Mouse (Mus musculus) brown adipose tissue, adult 24 weeks (tissue): ENCODE results near the gene Impg1. TPM values are rescaled to one million over a fixed set of nuclear protein-coding genes. Genes with fewer than 3 reads are reported as not detected.

Experiments
- H3K27ac ChIP-seq: fragments of 200-500 bp; replicated peaks from 2 replicates; pipeline ENCODE4 v1.5.1; 2012; ENCODE audit warnings: low read depth, mild to moderate bottlenecking, low read length
- H3K4me1 ChIP-seq: fragments of 200-500 bp; 2 replicates; pipeline ENCODE4 v1.6.1; 2012; ENCODE audit warnings: low read length, mixed read lengths; ENCODE audit not compliant: control insufficient read depth, insufficient read depth, insufficient read length
- H3K4me3 ChIP-seq: fragments of 200-500 bp; 2 replicates; pipeline ENCODE4 v1.5.1; 2012; ENCODE audit warnings: low read depth, mild to moderate bottlenecking, low read length, moderate library complexity; ENCODE audit not compliant: insufficient read depth
- polyA plus RNA-seq: library from polyadenylated mRNA; stranded (reverse); fragments of >200 nt; gene quantifications from 2 replicates; pipeline ENCODE4 v1.2.4, GENCODE M21; 2012; ENCODE audit not compliant: missing spikeins, insufficient read depth, insufficient read length

The Impg1 gene
- not detected in 2 replicates for polyA plus RNA-seq

DNA sequence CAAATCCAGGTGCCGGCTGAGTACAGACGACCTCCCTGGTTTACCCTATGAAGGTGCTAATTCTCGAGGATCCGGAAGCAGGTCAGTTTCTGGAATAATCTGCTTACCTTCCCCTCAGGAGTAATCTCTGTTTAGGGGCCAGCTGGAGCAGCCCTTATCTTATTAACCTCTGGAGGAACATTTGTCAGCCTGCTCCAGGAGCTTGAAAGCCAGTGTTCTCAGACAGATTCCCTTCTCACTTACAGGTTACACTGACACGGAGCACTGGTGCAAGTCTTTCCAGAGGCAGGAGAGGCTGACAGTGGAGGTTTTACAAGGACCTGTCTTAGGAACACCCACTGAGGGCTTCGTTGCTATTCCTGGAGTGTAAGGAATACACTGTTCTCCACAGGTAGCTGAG lies at the start of gene Impg1:
Gene Impg1 (minus strand): TSS at position 101 of the 400 bp plus-strand sequence.
- Histone ChIP-seq H3K27ac (no peak within 1 kb of the TSS), H3K4me3 (no peak within 1 kb of the TSS), H3K4me1 (no peaks in the 10 kb centered on the region)

DNA sequence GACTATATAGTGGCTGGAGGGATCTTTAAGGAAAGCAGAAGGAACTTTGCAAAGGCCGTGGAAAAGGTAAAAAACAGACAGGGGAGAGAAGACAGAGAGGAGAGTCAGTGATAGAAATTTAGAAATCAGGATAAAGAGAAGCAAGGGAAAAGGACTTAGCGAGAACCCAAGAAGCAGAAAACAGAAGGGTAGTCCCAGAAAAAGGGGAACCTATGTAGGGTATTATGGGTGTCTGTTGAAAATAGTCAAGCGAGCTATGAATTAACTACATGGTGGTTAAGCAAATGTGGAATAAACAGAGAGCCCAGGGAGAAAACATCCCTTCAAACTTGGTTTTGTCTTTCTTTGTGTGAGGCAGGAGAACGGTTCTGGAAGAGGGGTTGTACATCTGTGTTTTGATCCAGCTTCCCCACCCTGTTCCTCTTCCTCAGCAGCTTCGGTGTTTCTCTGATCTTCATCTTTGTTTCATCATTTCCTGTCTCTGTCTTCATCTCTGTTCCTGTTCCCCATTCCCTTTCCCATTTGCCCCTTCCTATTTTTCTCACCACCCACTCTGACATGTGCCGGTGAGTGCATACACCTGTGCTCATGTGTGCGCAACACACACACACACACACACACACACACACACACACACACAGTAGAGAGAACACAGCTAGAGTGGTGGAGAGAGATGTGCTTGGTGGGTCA lies 44.3 kb upstream of the Impg1 start:
- H3K4me3 ChIP-seq = no peak overlapping the region
- no peaks in the 10 kb centered on the region for H3K4me1 ChIP-seq

DNA sequence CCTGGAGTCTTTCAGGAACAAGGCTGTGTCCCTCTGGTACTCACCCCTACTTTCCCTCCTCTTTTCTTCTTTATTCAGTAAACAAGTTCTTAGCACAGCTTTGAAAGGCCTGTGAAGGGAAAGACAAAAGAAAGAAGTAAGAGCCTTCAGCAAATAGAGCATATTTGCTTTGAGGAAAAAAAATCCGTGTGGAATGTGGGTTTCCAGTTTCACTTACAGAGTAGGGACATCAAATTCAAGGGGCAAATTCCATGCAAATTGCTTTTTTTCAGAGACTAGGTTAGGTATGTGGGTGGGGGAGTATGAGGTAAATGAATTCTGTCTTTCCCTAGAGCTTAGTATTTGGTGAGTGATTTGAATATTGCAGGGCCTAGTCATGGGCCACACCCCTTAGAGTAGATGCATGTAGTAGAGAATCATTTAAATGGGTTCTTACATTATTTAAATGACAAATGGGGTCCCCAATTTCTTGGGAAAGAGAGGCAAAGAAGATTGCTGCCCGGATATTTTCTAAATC lies 39.3 kb upstream of the Impg1 start:
- H3K4me1 ChIP-seq = no peaks in the 10 kb centered on the region
- H3K27ac ChIP-seq = no peak overlapping the region

More for the DNA sequence above, 44.3 kb upstream of the Impg1 start:
- no peak overlapping the region for H3K27ac ChIP-seq

DNA sequence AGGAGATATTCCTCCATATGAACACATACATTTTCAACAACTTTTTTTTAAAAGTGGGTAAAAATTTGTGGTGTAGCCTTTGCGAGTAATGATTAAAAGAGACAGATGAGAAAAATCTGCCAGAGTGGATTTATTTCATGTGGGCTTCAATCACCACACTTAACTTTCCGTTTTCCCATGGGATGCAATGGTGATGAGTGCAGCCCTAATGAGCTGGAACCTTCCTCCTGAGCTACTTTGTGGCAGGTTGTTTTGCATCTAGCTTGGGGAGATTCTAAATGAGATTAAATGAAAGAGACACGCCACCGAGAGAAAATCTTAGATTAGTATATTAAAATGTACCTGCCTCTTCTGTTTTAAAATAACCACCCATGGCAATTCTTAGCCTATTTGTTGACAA lies 26.3 kb upstream of the Impg1 start:
- Histone ChIP-seq H3K4me3 (no peak overlapping the region), H3K4me1 (no peaks in the 10 kb centered on the region), H3K27ac (no peak overlapping the region)

More for the DNA sequence above, 39.3 kb upstream of the Impg1 start:
- no peak overlapping the region for H3K4me3 ChIP-seq

DNA sequence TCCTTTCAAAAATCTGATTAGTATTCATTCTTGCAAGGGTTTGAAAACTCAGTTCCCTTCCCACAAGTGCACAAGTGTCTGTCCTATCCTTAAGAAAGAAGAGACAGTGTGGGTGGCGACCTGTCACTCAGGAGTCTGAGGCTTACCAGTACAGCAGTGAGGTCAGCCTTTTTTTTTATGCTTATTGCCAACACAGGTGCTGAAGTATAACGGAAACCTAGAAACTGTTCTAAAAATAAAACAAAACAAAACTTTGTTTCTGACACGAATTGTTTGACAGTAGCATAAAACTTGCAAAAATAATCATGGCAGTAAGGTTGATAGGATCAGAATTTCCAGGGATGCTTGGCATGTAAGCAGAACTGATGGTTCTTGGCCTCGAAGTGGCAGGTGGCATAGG lies 4.9 kb downstream of the Impg1 start:
- Histone ChIP-seq H3K4me3 (no peak overlapping the region), H3K27ac (no peak overlapping the region), H3K4me1 (no peaks in the 10 kb centered on the region)

DNA sequence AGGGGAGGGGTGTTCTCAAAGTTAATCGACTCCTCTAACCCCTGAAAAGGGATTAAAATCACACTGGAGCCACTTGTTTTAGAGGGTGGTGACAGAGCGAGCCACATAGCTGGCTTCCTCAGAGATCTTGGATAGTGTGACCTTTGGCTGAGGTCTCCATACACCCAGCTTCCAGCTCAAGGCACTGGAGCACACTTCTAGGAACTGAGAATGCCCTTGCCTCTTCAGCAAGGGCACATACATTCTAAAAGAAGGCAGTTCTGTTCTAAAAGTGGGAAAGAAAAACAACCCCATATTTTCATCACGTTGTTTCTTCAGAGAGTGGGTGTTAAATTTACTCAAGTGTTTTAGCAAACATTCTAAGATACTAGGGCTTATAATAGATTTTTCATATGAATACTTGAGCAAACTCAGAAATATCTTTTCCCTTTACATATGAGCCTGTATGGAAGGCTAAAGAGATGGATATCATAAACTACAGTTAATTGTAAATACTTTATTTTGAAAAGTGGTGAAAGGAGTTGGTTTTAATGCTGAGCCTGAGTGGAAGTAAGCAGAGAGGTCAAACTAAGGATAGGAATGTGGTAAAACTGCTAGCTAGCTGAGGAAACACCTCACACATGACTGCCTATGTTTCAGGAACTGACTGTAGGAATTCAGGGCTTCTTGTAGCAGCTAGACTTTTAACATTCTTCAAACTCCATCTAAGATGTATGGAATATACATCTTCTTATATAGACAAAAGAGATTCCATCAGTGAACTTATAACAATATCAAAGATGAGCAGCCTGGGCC lies 14.6 kb downstream of the Impg1 start:
- Histone ChIP-seq H3K4me1 (no peaks in the 10 kb centered on the region), H3K27ac (no peak overlapping the region), H3K4me3 (no peak overlapping the region)

DNA sequence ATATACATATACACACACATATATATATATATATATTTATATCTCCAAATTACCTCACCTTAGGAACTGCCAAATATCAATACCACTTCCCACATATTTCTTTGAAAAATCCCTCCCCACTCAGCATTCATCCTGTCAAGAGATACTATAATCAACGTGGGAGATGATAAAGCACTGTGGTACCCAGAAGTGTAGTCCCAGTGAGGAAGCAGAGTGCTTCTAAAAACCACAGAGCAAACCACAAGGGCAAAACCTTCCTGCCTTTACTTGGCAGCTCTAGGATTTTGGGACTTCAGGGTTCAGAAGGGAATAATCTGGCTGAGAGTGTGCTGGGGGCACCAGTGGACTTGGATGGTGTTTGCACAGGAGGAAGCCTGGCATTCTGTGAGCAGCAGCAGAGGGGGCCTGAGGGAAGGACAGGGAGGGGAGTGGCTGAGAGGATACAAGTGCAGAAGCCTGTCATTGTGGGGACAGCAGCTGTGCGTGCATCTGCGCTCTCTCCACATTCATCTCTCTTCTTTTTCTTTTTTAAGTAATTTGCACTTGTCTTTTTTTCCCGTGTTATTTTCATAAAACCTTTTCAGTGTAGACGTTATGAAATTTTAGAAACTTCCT lies 24.1 kb downstream of the Impg1 start:
- H3K4me1 ChIP-seq = no peaks in the 10 kb centered on the region
- H3K27ac ChIP-seq = no peak overlapping the region
- H3K4me3 ChIP-seq = no peak overlapping the region

DNA sequence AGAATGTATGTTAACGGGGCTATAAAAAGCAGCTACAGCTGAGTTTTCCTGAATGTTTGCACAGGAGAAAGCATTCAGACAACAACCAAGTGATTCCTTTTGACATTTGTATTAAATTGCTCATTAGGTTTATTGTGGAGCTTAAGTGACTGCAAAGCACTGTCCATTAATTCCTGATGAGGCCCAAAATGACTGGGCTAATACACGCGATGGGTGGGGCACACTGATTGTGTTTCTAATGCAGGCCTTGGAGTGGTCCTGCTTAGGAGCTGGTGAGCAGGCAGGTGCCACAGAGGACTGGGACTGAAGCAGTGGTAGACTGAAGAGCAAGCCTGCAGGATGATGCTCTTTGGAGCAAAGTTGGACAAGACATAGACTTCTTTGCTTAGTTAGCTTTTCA lies 73.9 kb downstream of the Impg1 start:
- no peak overlapping the region for H3K27ac ChIP-seq
- H3K4me1 ChIP-seq = no peaks in the 10 kb centered on the region

DNA sequence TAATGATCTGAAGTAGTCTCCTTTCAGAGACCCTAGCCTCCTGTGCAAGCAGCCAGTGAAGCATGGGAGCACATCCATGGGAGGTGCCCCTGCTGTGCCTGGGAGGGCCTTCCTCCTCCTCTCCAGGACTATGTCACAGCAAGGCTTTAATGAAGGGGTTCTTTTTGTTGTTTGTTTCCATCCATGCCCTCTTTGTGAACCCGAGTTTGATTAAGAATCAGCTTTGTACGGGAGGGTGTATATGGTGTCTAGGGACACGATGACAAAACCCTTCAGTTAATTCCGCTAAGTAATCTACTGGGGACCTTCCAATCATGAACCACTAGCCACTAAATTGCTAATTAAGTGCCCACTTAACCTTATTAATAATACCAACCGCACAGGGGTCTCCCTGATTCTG lies 74.3 kb downstream of the Impg1 start:
- H3K4me1 ChIP-seq = no peaks in the 10 kb centered on the region
- H3K27ac ChIP-seq = no peak overlapping the region
- no peak overlapping the region for H3K4me3 ChIP-seq

More for the DNA sequence above, 73.9 kb downstream of the Impg1 start:
- no peak overlapping the region for H3K4me3 ChIP-seq

DNA sequence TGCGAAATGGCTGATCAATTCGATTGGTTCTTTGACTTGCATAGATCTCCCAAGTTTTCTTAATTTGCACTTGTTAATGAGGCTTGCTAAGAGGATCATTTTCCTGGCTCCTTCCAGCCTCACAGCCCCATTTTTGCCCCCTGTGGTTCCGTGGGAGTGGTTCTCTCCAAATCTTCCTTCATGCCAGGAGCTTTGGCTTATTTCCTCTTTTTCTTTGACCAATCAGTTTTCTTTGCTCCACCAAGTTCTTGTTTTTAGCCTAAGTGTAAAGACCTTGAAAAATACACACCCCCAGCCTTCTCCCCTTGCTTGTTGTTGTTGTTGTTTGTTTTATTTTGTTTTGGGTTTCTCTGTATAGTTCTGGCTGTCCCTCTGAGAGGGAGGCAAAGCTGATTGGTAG lies 77.4 kb downstream of the Impg1 start:
- no peaks in the 10 kb centered on the region for H3K4me1 ChIP-seq
- no peak overlapping the region for H3K27ac ChIP-seq
- no peak overlapping the region for H3K4me3 ChIP-seq

DNA sequence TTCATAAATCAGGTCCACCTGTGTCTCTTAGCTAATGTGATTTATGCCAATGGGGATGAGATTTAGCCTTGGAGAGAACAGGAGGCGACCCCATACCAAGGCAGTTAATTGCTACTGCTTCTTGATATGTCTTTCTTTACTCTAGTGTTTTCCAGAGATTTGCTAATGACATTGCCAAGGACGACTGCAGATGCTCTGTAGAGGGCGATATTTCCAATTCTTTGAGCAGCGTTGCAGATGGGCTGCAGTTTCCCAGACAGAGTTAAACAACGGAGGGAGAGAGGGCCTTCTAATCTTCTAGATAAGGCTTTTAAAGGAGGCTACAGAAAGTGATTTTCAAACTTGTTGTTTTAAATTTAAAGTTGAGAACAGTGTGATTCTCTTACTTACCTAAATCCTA lies 78.8 kb downstream of the Impg1 start:
- Histone ChIP-seq H3K27ac (no peak overlapping the region), H3K4me3 (no peak overlapping the region), H3K4me1 (no peaks in the 10 kb centered on the region)

DNA sequence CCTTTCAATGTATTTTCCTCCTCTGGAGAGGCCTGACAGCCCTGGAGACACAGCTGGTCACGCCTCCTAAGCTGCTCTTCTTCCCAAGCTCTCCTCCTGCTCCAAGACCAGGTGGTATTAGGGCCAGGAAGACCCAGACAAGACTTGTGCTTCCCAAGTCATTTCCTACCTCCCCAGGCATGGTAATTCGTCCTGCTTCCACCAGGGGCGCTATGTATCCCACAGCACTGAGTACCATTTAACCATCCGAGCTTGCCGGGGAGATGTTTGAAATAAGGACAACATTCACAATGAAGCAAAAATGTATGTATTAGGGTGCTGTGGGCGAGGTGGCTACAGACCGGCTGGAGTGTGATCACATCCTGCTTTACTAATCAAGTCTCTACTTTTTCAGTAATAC lies 79.3 kb downstream of the Impg1 start:
- H3K4me3 ChIP-seq = no peak overlapping the region
- no peak overlapping the region for H3K27ac ChIP-seq
- no peaks in the 10 kb centered on the region for H3K4me1 ChIP-seq

DNA sequence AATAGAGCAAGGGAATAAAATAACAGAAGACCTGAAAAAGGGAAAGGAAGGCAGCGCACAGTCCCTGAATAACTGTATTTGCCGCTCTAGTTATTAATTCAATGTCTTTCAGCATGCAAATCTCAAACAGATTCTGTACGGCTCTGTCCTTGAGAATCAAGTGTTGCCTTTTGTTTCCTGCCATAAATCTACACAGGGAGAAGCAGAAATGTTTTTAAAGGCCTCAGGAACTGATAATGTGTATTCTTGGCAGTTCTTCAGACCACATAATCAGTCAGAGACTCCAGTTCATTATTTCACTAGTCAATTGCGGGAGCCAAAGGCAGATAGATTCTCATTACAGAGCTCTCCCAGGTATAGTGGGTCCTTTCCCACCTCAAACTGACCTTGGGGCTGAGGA lies 82.6 kb downstream of the Impg1 start:
- H3K4me1 ChIP-seq = no peaks in the 10 kb centered on the region
- H3K27ac ChIP-seq = no peak overlapping the region
- H3K4me3 ChIP-seq = no peak overlapping the region

DNA sequence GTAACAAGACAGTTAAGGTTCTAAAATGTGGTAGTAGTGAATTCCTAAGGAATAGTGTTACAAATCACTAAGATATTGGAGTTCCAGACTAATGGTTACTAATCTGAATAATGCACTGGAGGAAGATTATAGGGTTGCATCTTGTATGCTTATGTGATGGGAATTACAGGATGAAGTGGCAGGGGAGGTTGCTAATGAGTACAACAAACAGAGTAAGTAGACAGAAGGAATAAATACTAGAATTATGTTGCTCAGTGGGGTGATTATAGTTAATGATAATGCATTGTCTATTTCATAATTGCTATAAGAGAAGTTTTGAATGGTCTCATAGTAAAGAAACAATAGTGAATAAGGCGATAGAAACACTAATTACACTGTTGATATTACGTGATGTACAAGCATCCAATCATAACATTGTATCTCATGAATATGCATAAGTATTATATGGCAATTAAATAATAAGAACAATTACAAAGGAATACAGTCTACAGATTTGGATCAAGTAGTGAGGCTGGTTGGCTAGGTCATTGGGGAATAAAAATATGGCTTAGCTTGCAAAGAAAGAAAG lies 85.1 kb downstream of the Impg1 start:
- H3K4me3 ChIP-seq = no peak overlapping the region
- H3K4me1 ChIP-seq = no peaks in the 10 kb centered on the region
- H3K27ac ChIP-seq = no peak overlapping the region

DNA sequence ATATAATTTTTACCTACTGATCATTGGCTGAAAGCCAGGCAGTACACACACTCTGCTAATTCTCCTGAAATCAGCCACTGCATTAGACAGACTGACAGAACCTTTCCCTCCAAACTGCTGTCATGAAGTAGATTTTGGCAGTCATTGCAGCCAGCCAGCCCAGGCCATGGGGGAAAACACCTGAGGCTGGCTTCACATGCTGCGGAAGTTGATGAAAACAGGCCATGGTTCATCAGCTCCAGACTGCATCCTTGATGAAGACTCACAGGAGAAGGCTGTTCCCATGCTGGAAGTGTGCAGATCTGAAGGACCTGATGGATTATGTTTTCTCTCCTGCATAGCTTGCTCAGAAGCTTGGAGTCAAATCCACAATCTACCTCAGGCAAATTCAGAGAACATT lies 91.2 kb downstream of the Impg1 start:
- H3K4me3 ChIP-seq = no peak overlapping the region
- no peak overlapping the region for H3K27ac ChIP-seq
- no peaks in the 10 kb centered on the region for H3K4me1 ChIP-seq
